Mouse (Mus musculus): ENCODE results near the gene Nkain4.

The Nkain4 gene

GRCm38 (mm10) chr2:180952731-180953171 lies 1.7 kb downstream of the Nkain4 start:
- DNase-seq (ENCODE audit: low read depth, low spot score) = peak; percentile 56

GRCm38 (mm10) chr2:180949947-180950346 lies 4.6 kb downstream of the Nkain4 start:
- DNase-seq (ENCODE audit: low read depth, low spot score) = peak; percentile 23

GRCm38 (mm10) chr2:180941869-180942268 lies 12.6 kb downstream of the Nkain4 start:
- no peak for DNase-seq (ENCODE audit: low read depth, low spot score)

GRCm38 (mm10) chr2:180940187-180940586 lies 14.3 kb downstream of the Nkain4 start:
- no peak for DNase-seq (ENCODE audit: low read depth, low spot score)

- DNase-seq (ENCODE audit: low read depth, low spot score) = no peak
These were observed 22.1 kb downstream of the Nkain4 start for GRCm38 (mm10) chr2:180932418-180932817.

- no peak for DNase-seq (ENCODE audit: low read depth, low spot score)
These were observed 25.8 kb downstream of the Nkain4 start, which contains the start of gene Birc7 for GRCm38 (mm10) chr2:180928723-180929122. Birc7 (plus strand) TSS chr2:180929023.

GRCm38 (mm10) chr2:180925176-180925575 lies 29.3 kb downstream of the Nkain4 start:
- DNase-seq (ENCODE audit: low read depth, low spot score) = peak; percentile 67

- DNase-seq (ENCODE audit: low read depth, low spot score) = no peak
These were observed 31.8 kb downstream of the Nkain4 start for GRCm38 (mm10) chr2:180922739-180923138.

- DNase-seq (ENCODE audit: low read depth, low spot score) = peak; percentile 96
These were observed 33.6 kb downstream of the Nkain4 start, which contains the start of gene Ythdf1 for GRCm38 (mm10) chr2:180920810-180921400. Ythdf1 (minus strand) TSS chr2:180920949.

- no peak for DNase-seq (ENCODE audit: low read depth, low spot score)
These were observed 34.3 kb downstream of the Nkain4 start for GRCm38 (mm10) chr2:180919913-180920809.

GRCm38 (mm10) chr2:180915886-180916433 lies 38.5 kb downstream of the Nkain4 start:
- no peak for DNase-seq (ENCODE audit: low read depth, low spot score)

- no peak for DNase-seq (ENCODE audit: low read depth, low spot score)
These were observed 43.6 kb downstream of the Nkain4 start for GRCm38 (mm10) chr2:180910928-180911327.

- peak; percentile 64 for DNase-seq (ENCODE audit: low read depth, low spot score)
These were observed 48.8 kb downstream of the Nkain4 start for GRCm38 (mm10) chr2:180905556-180906221.

GRCm38 (mm10) chr2:180904435-180905208 lies 49.9 kb downstream of the Nkain4 start:
- no peak for DNase-seq (ENCODE audit: low read depth, low spot score)

GRCm38 (mm10) chr2:180902086-180902485 lies 52.4 kb downstream of the Nkain4 start:
- peak; percentile 74 for DNase-seq (ENCODE audit: low read depth, low spot score)

GRCm38 (mm10) chr2:180897857-180898256 lies 56.6 kb downstream of the Nkain4 start:
- no peak for DNase-seq (ENCODE audit: low read depth, low spot score)

- DNase-seq (ENCODE audit: low read depth, low spot score) = no peak
These were observed 57.5 kb downstream of the Nkain4 start for GRCm38 (mm10) chr2:180896819-180897625.

GRCm38 (mm10) chr2:180895837-180896525 lies 58.5 kb downstream of the Nkain4 start:
- no peak for DNase-seq (ENCODE audit: low read depth, low spot score)

GRCm38 (mm10) chr2:180895321-180895720 lies 59.2 kb downstream of the Nkain4 start:
- DNase-seq (ENCODE audit: low read depth, low spot score) = no peak

- peak; percentile 92 for DNase-seq (ENCODE audit: low read depth, low spot score)
These were observed 59.8 kb downstream of the Nkain4 start for GRCm38 (mm10) chr2:180894734-180895133.

Data from ES-CJ7 (cell line).